Mouse (Mus musculus): ENCODE measurements around the gene Serpinb1a.
"Not testable (repeated sequence)": the region's sequence is repeated elsewhere in the genome, so short reads cannot be mapped to it uniquely, and the experiment has no call there.

Gene Serpinb1a

GRCm38 (mm10) chr13:32850668-32851404 lies at the start of gene Serpinb1a:
Gene Serpinb1a (minus strand): TSS chr13:32851185.
- no peak for DNase-seq (ENCODE audit: low spot score)

GRCm38 (mm10) chr13:32900639-32901038 lies 49.7 kb upstream of the Serpinb1a start:
- peak; percentile 36 for DNase-seq (ENCODE audit: low spot score)

GRCm38 (mm10) chr13:32899114-32899513 lies 48.1 kb upstream of the Serpinb1a start:
- DNase-seq (ENCODE audit: low spot score) = not testable (repeated sequence)

- DNase-seq (ENCODE audit: low spot score) = no peak
These were observed 47.1 kb upstream of the Serpinb1a start, which contains the start of gene Serpinb1c for GRCm38 (mm10) chr13:32898111-32898510. Gene Serpinb1c (minus strand): TSS chr13:32898211.

GRCm38 (mm10) chr13:32896931-32897330 lies 45.9 kb upstream of the Serpinb1a start:
- DNase-seq (ENCODE audit: low spot score) = no peak

GRCm38 (mm10) chr13:32884755-32885154 lies 33.8 kb upstream of the Serpinb1a start:
- no peak for DNase-seq (ENCODE audit: low spot score)

GRCm38 (mm10) chr13:32873862-32874261 lies 22.9 kb upstream of the Serpinb1a start:
- DNase-seq (ENCODE audit: low spot score) = no peak

- no peak for DNase-seq (ENCODE audit: low spot score)
These were observed 17.9 kb upstream of the Serpinb1a start for GRCm38 (mm10) chr13:32868843-32869242.

GRCm38 (mm10) chr13:32868233-32868632 lies 17.2 kb upstream of the Serpinb1a start:
- not testable (repeated sequence) for DNase-seq (ENCODE audit: low spot score)

- DNase-seq (ENCODE audit: low spot score) = no peak
These were observed 16.0 kb upstream of the Serpinb1a start for GRCm38 (mm10) chr13:32867030-32867429.

- peak; percentile 34 for DNase-seq (ENCODE audit: low spot score)
These were observed 15.5 kb upstream of the Serpinb1a start for GRCm38 (mm10) chr13:32866484-32866883.

- no peak for DNase-seq (ENCODE audit: low spot score)
These were observed 14.6 kb upstream of the Serpinb1a start for GRCm38 (mm10) chr13:32865591-32865990.

- not testable (repeated sequence) for DNase-seq (ENCODE audit: low spot score)
These were observed 13.5 kb upstream of the Serpinb1a start for GRCm38 (mm10) chr13:32864529-32864928.

GRCm38 (mm10) chr13:32863456-32863855 lies 12.5 kb upstream of the Serpinb1a start:
- no peak for DNase-seq (ENCODE audit: low spot score)

- DNase-seq (ENCODE audit: low spot score) = no peak
These were observed 9.8 kb upstream of the Serpinb1a start for GRCm38 (mm10) chr13:32860821-32861220.

GRCm38 (mm10) chr13:32853073-32853472 lies 2.1 kb upstream of the Serpinb1a start:
- no peak for DNase-seq (ENCODE audit: low spot score)

- DNase-seq (ENCODE audit: low spot score) = peak; percentile 32
These were observed 1.6 kb upstream of the Serpinb1a start for GRCm38 (mm10) chr13:32852539-32852938.

- DNase-seq (ENCODE audit: low spot score) = no peak
These were observed 982 bp upstream of the Serpinb1a start for GRCm38 (mm10) chr13:32851967-32852366.

GRCm38 (mm10) chr13:32850156-32850555 lies 829 bp downstream of the Serpinb1a start:
- no peak for DNase-seq (ENCODE audit: low spot score)

- no peak for DNase-seq (ENCODE audit: low spot score)
These were observed 1.4 kb downstream of the Serpinb1a start for GRCm38 (mm10) chr13:32849531-32850123.

GRCm38 (mm10) chr13:32849092-32849491 lies 1.9 kb downstream of the Serpinb1a start:
- peak; percentile 66 for DNase-seq (ENCODE audit: low spot score)

GRCm38 (mm10) chr13:32846221-32846620 lies 4.8 kb downstream of the Serpinb1a start:
- no peak for DNase-seq (ENCODE audit: low spot score)

- DNase-seq (ENCODE audit: low spot score) = no peak
These were observed 9.6 kb downstream of the Serpinb1a start for GRCm38 (mm10) chr13:32841349-32841748.

All from yolk sac, embryonic 10.5 days (tissue).